Mouse (Mus musculus): ENCODE results near the gene Anks3. TPM values are rescaled to one million over a fixed set of nuclear protein-coding genes. Genes with fewer than 3 reads are reported as not detected.

The Anks3 gene
- polyA plus RNA-seq, 1 experiment from 2014 or later: 54.5 TPM

DNA sequence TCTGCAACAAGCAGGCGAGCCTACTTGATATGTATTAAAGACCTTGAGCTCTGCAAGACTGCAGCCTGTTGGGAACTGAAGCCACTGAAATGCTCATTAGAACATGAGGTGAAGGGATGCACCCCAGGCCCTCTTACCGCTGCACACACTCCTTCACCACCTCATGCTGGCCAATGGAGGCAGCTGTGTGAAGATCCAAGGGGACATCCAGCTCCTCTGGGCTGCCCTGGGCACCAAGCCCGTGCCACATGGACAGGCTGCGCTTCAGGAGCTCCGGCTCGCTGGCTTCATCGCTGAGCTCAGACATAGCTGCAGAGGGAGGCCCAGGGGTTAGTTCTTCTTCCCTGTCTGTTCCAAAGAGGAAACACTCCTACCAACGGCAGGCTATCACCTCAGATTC, 3.7 kb downstream of the Anks3 start:
- no peak overlapping the region for H3K4me3 ChIP-seq
- no peaks in the 10 kb centered on the region for H3K9me3 ChIP-seq (replicated peaks)
- WGBS: 90% methylated on average over 8 of the region's 8 CpGs
- no peaks in the 10 kb centered on the region for H3K27me3 ChIP-seq (ENCODE audit: low read depth, poor library complexity, severe bottlenecking)
- peaks cover 21% of the 10 kb centered on the region for H3K4me1 ChIP-seq
- DNase-seq (ENCODE audit: low spot score): no peak
- no peak overlapping the region for H3K27ac ChIP-seq (replicated peaks)
- H3K36me3 ChIP-seq: peaks cover 53% of the 10 kb centered on the region

DNA sequence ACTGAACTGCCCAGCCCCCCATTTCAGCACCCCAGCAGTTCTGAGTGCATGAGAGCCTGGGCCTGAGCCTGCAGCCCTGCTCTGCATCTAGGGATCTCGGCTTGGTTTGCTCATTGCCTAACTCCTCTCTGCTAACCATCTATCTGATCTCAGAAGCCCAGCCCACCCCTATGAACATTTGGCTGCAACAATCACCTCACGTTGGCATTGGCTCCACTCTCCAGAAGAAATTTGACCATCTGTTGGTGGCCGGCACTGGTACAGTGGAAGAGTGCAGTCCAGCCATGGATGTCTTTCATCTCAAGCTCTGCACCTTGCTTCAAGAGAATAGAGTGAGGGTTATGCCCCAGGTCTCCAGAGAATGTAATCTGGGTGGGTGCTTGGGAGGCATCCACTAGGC, 6.6 kb downstream of the Anks3 start:
- no peak for DNase-seq (ENCODE audit: low spot score)
- Histone ChIP-seq H3K4me3 (no peak overlapping the region), H3K36me3 (peaks cover 81% of the 10 kb centered on the region), H3K9me3 (replicated peaks) (no peaks in the 10 kb centered on the region), H3K27me3 (ENCODE audit: low read depth, poor library complexity, severe bottlenecking) (no peaks in the 10 kb centered on the region), H3K4me1 (peaks cover 3% of the 10 kb centered on the region; the same call in 1 of the 2 replicates), H3K27ac (replicated peaks) (no peak overlapping the region)
- WGBS: 93% methylated on average over 3 of the region's 3 CpGs

DNA sequence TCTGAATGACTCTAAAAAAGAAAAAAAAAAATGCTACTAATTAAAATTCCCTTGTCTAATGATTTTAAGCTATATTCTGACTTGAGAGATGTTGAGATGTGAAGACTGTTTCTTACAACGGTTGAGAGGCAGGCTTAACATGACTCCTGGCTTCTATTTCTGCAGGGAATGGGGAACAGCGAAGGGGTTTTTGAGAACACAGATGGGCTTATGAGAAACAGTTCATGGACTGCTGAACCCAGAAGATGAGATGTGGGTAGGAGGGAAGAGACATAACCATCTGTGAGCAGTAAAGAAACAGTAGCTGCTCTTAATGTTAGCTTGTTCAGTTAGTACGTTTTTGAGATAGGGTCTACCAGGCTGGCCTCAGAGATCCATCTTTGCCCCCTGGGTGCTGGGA, 7.4 kb downstream of the Anks3 start:
- 93% methylated on average over 3 of the region's 3 CpGs for WGBS
- Histone ChIP-seq H3K9me3 (replicated peaks) (no peaks in the 10 kb centered on the region), H3K27me3 (ENCODE audit: low read depth, poor library complexity, severe bottlenecking) (no peaks in the 10 kb centered on the region), H3K4me1 (no peaks in the 10 kb centered on the region), H3K4me3 (no peak overlapping the region), H3K36me3 (peaks cover 90% of the 10 kb centered on the region), H3K27ac (replicated peaks) (no peak overlapping the region)
- no peak for DNase-seq (ENCODE audit: low spot score)

DNA sequence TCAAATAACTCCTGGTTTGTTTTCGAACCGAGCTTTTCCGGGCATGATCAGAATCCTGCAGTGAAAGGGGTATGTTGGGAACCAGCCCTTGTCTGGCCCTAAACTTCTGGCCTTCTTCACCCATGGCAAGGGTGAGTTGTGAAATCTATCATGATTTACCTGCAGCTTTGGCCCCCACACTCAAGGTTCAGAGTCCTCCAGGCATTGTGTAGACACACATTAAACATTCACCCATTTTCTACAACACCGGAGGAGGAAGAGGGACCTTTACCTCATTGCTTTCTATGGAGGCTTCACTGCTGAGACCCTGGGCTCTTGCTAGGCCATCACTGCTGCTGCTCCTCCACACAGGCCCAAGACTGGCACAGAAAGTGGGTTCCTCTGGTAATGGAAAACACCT, 16.6 kb downstream of the Anks3 start:
- Histone ChIP-seq H3K9me3 (replicated peaks) (no peaks in the 10 kb centered on the region), H3K27ac (replicated peaks) (no peak overlapping the region), H3K36me3 (peaks cover 92% of the 10 kb centered on the region), H3K4me3 (no peak overlapping the region), H3K4me1 (no peaks in the 10 kb centered on the region), H3K27me3 (ENCODE audit: low read depth, poor library complexity, severe bottlenecking) (no peaks in the 10 kb centered on the region)
- no peak for DNase-seq (ENCODE audit: low spot score)
- 90% methylated on average over 4 of the region's 4 CpGs for whole genome bisulfite sequencing

DNA sequence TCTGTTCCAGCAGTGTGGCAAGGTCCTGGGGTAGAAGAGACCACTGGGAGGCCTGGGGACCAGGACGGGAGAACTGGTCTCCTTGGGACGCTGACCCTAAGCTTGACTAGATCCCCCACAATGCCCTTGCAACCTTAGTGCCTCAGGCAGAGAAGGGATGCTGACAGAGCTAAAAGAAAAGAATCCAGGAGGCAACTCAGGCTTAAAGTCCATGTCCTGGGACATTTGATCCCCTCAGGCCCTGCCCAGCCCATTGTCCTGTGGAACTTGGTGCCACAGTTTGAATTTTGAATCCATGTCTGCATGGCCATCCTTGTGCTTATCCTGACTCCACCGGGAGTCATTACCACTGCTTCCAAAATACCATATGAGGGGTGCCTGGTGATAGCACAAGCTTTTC, 17.9 kb downstream of the Anks3 start:
- no peak overlapping the region for H3K27ac ChIP-seq (replicated peaks)
- peaks cover 92% of the 10 kb centered on the region for H3K36me3 ChIP-seq
- no peaks in the 10 kb centered on the region for H3K27me3 ChIP-seq (ENCODE audit: low read depth, poor library complexity, severe bottlenecking)
- H3K4me3 ChIP-seq: no peak overlapping the region
- no peaks in the 10 kb centered on the region for H3K9me3 ChIP-seq (replicated peaks)
- DNase-seq (ENCODE audit: low spot score): no peak
- no peaks in the 10 kb centered on the region for H3K4me1 ChIP-seq
- WGBS: 90% methylated on average over 3 of the region's 3 CpGs

DNA sequence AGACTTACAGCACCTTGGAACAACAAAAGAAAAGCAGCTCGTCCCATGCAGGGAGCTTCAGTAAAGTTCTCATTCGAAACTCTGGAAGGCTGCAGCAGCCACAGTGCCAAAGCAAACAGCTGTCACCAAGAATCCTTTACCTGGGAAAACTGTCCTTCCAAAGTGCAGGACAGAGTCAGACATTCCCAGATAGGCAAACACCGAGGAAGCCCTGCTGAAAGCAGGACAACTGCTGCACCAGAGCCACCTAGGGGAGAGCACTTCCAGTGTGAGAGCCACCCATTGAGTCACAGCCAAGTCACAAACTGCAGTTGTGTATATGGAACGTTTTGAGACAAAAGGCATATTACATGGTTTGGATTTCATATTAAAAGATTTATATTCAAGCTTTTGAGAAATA, 18.6 kb downstream of the Anks3 start:
- no peak overlapping the region for H3K27ac ChIP-seq (replicated peaks)
- 79% methylated on average over 4 of the region's 4 CpGs for whole genome bisulfite sequencing
- H3K4me1 ChIP-seq: no peaks in the 10 kb centered on the region
- no peaks in the 10 kb centered on the region for H3K27me3 ChIP-seq (ENCODE audit: low read depth, poor library complexity, severe bottlenecking)
- no peaks in the 10 kb centered on the region for H3K9me3 ChIP-seq (replicated peaks)
- no peak overlapping the region for H3K4me3 ChIP-seq
- H3K36me3 ChIP-seq: peaks cover 92% of the 10 kb centered on the region
- no peak for DNase-seq (ENCODE audit: low spot score)

DNA sequence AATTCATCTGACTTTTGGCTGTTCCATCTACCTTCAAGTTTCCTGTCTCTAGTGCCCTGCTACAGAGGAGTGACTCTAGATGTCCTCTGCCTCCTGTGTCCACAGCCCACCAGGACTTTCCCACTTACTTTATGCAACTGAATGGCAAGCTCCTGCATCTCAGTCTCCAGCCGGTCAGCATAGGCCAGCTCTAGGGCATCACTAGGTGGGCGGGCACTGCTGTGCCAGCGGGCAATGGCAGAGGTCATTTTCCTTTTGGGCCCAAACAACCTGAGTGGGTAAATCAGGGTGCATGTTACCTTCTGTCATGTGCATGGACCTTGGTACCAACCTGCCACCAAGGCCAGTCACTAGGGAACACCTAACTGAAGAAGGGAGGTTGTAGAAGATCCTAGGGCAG, 20.6 kb downstream of the Anks3 start:
- no peaks in the 10 kb centered on the region for H3K9me3 ChIP-seq (replicated peaks)
- peaks cover 15% of the 10 kb centered on the region for H3K4me1 ChIP-seq
- 95% methylated on average over 3 of the region's 3 CpGs for WGBS
- H3K4me3 ChIP-seq: no peak overlapping the region
- H3K36me3 ChIP-seq: peaks cover 86% of the 10 kb centered on the region
- no peak for DNase-seq (ENCODE audit: low spot score)
- no peaks in the 10 kb centered on the region for H3K27me3 ChIP-seq (ENCODE audit: low read depth, poor library complexity, severe bottlenecking)
- H3K27ac ChIP-seq (replicated peaks): no peak overlapping the region

DNA sequence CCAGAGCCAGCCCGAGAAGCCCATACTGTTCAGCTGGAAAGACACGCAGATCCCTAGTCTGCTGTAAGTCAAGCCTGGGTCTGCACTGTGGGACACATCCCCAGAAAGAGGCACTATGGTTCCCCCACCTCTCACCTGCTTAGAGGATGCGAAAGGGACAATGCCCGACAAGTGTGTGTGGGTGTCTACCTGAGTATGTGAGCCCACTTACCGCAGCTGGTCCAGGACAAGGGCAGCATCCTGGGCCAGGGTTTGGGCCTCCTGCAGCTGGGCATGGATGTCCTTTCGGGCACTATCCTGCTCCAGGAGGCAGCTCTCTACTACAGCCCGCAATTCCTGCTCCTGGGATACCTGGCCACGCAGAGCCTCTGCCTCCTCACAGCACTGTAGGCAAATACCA, 21.1 kb downstream of the Anks3 start:
- Histone ChIP-seq H3K9me3 (replicated peaks) (no peaks in the 10 kb centered on the region), H3K27me3 (ENCODE audit: low read depth, poor library complexity, severe bottlenecking) (no peaks in the 10 kb centered on the region), H3K4me3 (no peak overlapping the region), H3K36me3 (peaks cover 82% of the 10 kb centered on the region), H3K27ac (replicated peaks) (no peak overlapping the region), H3K4me1 (peaks cover 18% of the 10 kb centered on the region)
- DNase-seq (ENCODE audit: low spot score): no peak
- 89% methylated on average over 8 of the region's 8 CpGs for WGBS

DNA sequence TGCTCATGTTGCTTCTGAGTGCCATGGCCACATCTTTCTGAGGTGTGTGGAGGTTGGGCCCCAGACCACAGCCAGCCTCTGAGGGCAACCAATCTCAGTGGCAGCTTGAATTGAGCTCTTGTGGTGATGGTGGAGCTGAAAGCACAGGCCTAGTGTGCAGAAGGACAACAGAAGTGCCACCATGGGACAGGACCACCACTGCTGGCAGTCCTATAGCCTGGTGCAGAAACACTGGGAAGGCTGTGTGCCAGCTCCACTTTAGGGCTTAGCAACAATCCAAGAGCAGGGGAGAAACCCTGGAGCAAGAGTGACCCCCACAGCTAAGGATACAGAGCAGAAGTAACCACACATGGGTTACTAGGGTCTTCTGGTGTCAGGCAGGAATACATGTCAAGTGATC, 23.0 kb downstream of the Anks3 start:
- Histone ChIP-seq H3K9me3 (replicated peaks) (no peaks in the 10 kb centered on the region), H3K36me3 (peaks cover 82% of the 10 kb centered on the region), H3K4me1 (peaks cover 18% of the 10 kb centered on the region)

DNA sequence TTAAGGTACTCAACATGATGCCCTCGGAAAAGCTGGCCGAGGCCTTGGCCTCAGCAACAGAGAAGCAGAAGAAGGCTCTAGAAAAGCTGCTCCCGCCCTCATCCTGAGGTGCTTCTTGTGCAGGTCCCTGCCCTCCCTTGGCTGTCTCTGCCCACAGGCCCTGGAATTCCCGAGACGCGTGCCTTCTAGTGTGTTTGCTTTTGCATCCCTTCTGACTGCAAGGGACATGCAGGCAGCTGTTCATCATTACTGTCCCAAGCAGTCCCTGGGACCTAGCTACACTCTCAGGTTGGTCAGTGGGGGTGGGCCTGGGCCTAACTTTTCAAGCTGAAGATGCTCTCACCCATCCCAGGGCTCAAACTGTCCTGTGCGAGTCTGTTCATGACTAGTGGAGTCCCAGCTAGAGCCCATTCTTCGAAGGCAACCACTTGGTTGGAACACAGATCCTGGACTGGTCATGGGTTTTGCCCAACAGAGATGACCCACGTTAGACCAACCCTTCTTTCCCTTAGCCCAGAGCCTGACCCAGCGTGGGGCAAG, 23.6 kb downstream of the Anks3 start:
- H3K27me3 ChIP-seq (ENCODE audit: low read depth, poor library complexity, severe bottlenecking): no peaks in the 10 kb centered on the region
- H3K4me3 ChIP-seq: peak overlapping the region; percentile 63; the same call in 1 of the 2 replicates
- H3K27ac ChIP-seq (replicated peaks): no peak overlapping the region
- H3K36me3 ChIP-seq: peaks cover 82% of the 10 kb centered on the region
- peaks cover 18% of the 10 kb centered on the region for H3K4me1 ChIP-seq
- no peaks in the 10 kb centered on the region for H3K9me3 ChIP-seq (replicated peaks)
- WGBS: 87% methylated on average over 10 of the region's 10 CpGs
- DNase-seq (ENCODE audit: low spot score): no peak

More for the DNA sequence above, 23.0 kb downstream of the Anks3 start:
- DNase-seq (ENCODE audit: low spot score): no peak
- Histone ChIP-seq H3K27ac (replicated peaks) (no peak overlapping the region), H3K4me3 (no peak overlapping the region), H3K27me3 (ENCODE audit: low read depth, poor library complexity, severe bottlenecking) (no peaks in the 10 kb centered on the region)

DNA sequence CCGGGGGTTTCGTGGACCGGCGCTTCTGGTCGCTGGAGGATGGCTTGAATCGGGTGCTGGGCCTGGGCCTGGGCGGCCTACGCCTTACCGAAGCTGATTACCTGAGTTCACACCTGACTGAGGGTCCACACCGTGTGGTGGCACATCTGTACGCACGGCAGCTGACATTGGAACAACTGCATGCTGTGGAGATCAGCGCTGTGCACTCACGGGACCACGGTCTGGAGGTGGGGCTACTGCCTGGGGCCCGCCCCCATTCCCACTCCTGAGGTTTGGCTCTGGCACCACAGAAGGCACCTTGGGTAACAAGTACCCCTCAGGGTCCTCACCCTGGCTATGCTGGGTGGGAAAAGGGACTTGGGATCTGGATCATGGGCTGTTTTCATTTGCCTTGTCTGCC, 24.6 kb downstream of the Anks3 start:
- H3K36me3 ChIP-seq: peaks cover 82% of the 10 kb centered on the region

DNA sequence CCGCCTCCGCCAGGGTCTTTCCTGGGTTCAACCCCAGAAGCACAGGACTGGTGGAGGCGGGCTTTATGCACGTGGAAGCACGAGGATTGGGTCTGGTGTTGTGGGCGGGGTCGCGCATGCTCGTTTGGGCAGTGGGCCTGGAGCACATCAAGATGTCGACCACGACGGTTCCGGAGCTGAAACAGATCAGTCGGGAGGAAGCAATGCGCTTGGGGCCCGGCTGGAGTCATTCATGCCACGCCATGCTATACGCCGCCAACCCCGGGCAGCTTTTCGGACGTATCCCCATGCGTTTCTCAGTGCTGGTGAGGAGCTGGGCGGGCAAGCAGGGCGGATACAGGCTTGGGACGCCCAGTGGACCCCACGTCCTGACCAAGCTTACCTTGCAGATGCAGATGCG, 25.0 kb downstream of the Anks3 start:
- Histone ChIP-seq H3K4me1 (peaks cover 18% of the 10 kb centered on the region), H3K27ac (replicated peaks) (peak overlapping the region; percentile 78), H3K36me3 (peaks cover 82% of the 10 kb centered on the region), H3K9me3 (replicated peaks) (no peaks in the 10 kb centered on the region), H3K27me3 (ENCODE audit: low read depth, poor library complexity, severe bottlenecking) (no peaks in the 10 kb centered on the region), H3K4me3 (peak overlapping the region; percentile 63)
- WGBS: under 1% methylated on average over 28 of the region's 28 CpGs
- peak; percentile 96 for DNase-seq (ENCODE audit: low spot score)

More for the DNA sequence above, 24.6 kb downstream of the Anks3 start:
- no peaks in the 10 kb centered on the region for H3K27me3 ChIP-seq (ENCODE audit: low read depth, poor library complexity, severe bottlenecking)
- no peaks in the 10 kb centered on the region for H3K9me3 ChIP-seq (replicated peaks)
- peak overlapping the region; percentile 63 for H3K4me3 ChIP-seq
- DNase-seq (ENCODE audit: low spot score): peak; percentile 35
- H3K27ac ChIP-seq (replicated peaks): peak overlapping the region; percentile 78
- H3K4me1 ChIP-seq: peaks cover 18% of the 10 kb centered on the region
- 3% methylated on average over 16 of the region's 16 CpGs for WGBS

DNA sequence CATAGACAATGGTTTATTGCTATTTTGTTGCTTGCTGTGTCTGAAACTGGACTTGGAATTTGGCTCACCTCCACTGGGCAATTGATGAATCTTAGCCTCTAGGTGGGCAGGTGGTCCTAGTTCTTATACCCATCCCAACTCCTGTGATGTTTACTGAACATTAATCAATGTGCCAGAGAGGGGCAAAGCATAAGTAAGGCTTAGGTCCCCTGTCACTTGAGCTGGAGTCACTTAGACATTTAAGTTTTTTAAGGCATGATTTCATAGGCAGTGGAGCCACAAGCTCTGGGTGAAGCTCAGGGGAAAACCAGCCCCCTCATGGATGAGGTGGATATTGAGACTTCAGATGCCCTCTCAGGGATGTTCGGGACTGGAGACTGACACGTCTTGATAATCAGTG, 25.5 kb downstream of the Anks3 start, which contains the start of gene Nudt16l1:
Gene Nudt16l1, plus strand, starts transcription at position 301 of the 400 bp plus-strand sequence.
- peak within 1 kb of the TSS; percentile 63 for H3K4me3 ChIP-seq
- WGBS: 10% methylated on average over 2 of the region's 2 CpGs
- no peak for DNase-seq (ENCODE audit: low spot score)
- H3K27ac ChIP-seq (replicated peaks): peak within 1 kb of the TSS; percentile 78
- peaks cover 18% of the 10 kb centered on the region for H3K4me1 ChIP-seq
- H3K27me3 ChIP-seq (ENCODE audit: low read depth, poor library complexity, severe bottlenecking): no peaks in the 10 kb centered on the region
- peaks cover 82% of the 10 kb centered on the region for H3K36me3 ChIP-seq
- no peaks in the 10 kb centered on the region for H3K9me3 ChIP-seq (replicated peaks)

Data from midbrain, embryonic 10.5 days (tissue).